Mouse (Mus musculus) c-Kit-negative CD71-positive TER-119-positive erythroid progenitor cells, embryonic 14.5 days (primary cell): ENCODE data around the gene Dcbld1.

Source experiments
- DNase-seq: peaks from one replicate; pipeline ENCODE4 v3.0.0-alpha.2; 2013; ENCODE audit warnings: low read depth, low spot score

The Dcbld1 gene

DNA sequence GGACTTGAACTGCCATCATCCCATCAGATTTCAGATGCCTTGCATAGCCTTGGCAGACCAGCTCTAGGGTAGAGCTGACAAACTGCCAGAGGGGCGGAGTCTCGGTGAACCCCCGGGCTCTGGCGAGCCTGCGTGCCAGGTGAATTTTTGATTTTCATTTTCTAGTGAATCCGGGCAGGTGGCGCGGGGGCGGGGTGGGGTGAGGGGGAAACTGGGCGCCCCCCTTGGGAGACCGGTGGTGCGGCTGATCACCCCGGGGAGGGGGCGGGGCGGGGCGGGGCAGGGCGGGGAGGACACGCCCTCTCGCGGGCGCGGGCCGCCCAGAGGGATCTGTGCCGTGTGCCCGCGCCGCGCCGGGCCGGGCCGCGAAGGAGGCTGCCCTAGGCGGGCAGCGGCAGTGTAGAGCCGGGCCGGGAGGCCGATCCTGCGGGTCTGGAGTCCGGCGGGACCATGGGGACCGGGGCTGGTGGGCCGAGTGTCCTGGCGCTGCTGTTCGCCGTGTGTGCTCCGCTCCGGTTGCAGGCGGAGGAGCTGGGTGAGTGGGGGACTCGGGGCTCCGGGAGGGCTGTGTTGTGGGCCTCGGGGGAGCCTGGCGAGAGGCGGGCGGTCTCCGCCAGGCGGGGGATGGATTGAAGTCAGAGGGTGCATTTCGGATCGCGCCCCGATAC, at the start of gene Dcbld1:
Gene Dcbld1 (plus strand): TSS at position 319 of the 668 bp plus-strand sequence.
- no peak for DNase-seq

DNA sequence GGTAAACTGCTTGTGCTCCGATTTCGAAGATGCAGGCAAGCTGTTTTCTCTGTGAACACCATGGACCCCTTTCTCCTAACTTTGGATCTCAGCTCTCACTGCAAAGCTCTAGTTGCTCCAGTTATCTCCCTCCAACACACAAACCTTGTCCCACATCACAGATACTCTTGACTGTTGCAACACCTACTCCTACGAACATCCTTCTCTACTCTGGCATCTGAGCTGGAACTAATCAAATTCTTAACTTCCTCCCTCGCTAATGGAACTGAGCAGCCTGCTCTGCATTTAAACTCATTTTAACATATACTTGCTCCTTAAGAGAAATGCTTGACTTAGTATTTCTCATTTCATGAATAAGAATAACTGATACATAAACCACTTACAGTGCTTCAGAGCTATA, 47.5 kb upstream of the Dcbld1 start:
- no peak for DNase-seq

DNA sequence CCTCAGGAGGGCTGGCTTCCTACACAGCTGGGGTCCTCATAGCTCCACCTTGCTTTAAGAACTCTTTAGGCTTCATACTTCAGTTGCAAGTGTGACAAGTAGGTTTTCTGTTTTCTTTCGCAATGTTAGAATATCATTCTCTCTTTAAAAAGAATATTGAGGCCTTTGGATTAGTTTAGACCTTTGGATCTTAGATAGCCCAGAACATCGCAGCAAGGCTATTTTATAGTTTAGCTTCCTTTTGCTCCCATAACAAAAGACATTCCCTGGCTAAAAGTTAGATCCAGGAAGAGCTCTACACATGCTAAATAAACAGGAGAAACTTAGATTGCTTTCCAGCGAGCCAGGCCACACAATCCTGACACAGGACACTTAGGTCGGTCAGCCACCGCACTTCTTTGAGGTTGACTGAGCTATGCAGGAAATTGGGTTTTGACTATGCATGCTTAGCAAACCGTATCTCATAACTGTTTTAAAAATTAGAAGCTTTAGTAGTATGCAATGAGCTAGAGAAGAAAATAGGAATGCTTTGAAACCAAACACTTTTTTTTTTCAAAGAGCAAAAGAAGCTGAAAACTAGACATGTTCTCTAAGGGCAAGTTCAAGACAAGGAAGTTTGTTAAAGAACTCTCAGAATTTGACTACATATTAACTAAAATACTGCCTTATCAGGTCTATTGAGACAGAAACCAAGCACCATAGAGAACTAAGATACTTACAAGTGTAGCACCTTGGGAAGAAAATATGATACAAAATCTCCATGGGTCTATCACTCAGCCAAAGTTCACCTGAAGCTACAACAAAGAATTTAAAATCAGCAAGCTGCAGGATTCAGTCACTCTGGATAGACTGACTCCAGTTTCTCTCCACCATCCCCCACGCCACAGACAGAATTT, 38.2 kb upstream of the Dcbld1 start, which contains the start of gene Ros1:
Gene Ros1 (minus strand): TSS at position 288 of the 896 bp plus-strand sequence.
- DNase-seq, result no peak

DNA sequence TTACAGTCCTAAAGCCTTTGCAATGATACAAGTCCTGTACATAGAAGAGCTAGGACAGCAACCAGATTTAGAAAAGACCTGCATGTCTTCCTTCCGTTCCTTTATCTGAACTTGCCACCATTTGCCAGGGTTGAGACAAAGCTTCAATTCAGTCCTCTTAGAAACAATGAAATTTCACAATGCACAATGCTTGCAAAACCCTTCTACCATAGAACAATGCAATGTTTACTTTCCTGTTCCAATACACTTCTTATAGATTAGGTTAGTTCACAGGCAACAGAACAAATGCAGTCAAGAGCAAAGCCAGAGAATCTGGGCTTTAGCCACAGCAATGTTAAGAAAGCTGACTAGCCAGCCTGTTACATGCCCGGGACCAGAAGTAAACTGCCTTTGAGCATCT, 29.4 kb upstream of the Dcbld1 start:
- no peak for DNase-seq

DNA sequence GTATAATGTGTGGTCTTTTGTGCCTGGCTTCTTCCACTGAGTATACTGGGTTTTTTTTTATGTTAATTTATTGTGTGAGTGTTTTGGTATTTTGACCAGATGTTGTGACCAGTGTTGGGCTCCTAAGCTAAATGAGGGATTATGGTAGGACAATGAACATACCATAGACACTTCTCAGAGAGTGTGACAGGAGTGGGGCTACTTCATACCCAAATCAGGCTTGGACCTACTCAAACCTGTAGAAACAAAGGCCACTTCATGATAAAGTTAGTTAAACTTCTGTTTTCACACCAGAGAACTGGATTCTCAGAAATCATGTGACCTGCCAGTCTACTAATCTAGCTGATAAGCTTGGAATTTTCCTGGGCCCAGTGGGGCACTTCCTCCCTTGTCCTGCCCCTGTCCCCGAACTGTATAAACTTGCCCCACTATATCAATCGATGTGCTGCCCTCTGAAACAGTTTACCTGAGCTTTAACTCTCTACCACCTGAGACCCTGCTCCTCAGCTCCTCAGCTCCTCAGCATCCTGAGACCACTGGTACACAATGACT, 18.1 kb upstream of the Dcbld1 start:
- no peak for DNase-seq

DNA sequence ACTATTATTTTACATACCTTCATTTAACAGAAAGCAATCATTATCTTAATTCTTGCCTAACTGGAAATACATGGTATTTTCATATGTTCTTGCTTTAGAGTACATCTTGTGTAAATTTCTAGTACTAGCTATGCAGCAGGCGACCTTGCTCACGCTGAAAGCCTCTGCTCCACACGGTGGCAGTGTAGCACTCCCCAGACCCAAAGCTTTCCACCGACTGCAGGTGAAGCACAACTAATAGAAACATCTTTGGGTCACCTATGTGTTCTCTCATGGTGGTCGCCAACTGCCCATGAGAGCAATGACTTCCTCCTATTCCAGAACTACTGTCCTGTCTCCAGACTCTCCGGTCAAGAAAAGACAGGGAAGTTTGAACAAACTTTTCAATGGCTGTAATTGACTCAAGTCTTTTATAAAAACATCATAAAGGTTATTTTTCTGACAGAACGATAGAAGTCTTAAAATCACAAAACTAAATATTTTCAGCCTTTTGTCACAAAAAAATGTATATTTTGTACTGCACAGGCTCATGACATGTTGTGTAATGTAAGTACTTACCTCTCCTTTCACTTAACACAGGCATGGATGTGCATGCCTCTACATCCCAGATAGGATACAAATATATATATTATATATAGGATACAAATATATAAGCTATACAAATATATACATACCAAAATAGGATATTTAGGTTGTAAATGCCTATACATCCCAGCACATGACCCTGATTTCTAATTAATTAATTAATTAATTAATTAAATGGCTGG, 16.4 kb upstream of the Dcbld1 start:
- no peak for DNase-seq

DNA sequence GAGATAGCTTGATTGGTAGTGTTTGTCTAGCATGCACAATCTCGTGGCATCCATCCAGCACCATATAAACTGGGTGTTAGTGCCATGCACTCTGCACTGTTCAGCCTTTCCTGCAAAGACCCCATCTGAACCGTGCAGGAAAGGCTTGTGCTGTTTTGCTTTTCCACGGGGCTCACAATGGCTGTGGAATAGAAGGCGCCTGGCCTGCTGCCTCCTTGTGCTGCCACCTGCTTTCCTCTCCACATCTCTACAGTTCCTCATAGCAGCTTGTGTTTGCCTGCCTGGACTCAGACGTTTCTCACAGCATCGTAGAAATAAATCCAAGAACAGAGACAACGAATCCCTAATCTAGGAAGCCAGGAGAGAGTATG, 15.9 kb upstream of the Dcbld1 start:
- no peak for DNase-seq

DNA sequence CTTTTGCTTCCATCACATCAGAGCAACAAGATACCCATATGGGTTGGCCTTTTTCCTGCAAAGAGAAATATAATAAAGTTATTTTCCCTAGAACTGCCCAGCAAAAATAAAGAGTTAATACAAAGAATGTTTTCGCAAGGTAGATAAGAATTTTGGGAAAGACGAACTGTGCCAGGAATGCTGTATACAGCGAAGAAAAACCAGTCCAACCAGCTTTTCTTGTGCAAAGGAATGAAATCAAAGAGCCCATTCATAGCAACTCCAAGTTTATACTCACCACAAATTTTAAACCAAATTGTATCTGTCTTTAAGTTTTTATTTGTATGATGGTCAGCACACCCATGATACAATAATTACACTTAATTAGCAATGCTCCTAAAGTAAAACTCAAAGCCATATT, 13.8 kb upstream of the Dcbld1 start:
- DNase-seq, result no peak

DNA sequence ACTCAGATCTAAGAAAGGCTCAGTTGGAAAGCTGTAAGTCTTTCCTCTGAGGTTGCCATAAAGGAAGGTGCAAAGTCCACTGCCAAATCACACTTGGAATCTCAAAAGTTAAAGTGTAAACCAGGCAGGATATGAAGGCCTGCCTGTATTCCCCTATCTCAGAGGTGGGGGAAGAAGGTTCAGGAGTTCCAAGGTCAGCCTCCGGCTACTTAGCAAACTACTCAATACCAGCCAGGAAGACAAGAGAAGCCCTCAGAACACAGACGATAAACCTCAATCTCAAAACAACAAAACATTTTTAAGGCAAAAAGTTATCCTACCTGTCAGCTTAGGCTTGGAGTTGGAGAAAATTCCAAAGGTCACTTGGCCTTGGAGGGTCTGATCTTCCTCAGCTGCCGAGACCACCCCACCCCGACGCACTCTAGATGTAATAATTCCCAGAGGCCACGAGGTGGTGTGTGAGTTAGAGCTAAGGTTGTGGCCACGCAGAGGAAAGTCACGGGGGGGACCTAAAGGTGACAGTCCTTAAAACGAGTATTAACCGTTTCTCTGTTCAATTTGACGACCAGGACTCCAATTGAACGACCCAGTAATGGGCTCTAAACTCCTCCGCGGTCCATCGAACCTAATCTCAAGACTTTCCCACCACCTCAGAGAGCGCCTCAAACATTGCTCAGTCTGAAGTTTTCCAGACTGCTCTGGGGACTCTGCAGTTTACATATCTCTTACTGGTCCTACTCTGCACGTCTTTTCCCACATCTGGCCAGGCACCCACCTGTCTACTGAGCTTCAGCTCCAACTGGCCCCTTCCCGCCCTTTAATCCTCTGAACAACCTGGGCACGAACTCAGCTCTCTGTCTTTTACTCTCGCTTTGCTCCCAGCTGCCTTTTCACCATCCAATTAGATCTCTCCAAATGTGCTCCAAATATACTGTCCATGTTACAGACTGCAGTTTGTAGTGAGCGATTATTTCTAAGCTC, 933 bp upstream of the Dcbld1 start:
- DNase-seq, result no peak

DNA sequence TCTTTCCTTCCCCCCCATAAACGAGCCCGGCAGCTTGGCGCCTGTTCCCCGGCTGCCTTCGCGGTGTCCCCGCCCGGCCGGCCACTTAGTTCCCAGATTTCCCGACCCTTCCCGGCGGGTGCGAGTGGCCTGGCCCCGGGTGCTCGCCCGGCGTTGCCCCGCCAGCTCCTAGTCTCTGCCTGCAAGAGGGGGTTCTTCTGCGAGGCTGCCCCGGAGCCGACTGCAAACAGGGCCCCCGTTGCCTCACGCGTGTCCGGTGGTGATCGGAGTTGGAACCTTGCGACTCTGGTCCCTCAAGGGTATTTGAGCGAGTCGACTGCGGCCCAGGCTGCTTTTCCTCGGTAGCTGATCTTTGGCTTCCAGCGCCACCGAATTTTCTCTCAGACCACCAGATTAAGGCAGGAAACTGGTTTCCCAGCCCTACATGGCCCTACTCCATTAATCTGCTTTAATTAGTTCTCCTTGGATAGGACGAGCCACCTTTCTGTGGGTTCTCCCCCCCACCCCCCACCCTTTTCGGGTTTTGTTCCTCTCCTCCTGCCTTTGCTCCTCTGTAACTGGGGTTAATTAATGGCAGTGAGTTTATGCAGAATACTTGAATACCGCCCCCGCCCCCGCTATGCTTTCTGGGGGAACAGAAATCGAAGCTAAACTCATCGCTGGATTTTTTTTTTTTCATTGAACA, 692 bp downstream of the Dcbld1 start:
- DNase-seq, result no peak

DNA sequence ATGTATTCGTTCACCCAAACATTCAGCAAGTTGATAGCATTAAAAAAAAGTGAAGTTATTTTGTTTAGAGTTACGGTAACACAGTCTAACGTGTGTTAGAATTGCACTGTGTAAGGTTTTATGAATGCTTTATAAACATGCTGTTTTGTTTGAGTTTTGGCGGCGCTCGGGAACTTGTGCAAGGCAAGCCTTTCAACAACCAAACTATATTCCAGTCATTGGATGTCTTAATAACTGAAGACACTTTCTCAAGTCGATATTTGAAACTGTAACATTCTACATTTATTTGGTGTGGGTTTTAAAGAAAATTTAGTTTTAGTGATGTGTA, 1.2 kb downstream of the Dcbld1 start:
- DNase-seq, result no peak

DNA sequence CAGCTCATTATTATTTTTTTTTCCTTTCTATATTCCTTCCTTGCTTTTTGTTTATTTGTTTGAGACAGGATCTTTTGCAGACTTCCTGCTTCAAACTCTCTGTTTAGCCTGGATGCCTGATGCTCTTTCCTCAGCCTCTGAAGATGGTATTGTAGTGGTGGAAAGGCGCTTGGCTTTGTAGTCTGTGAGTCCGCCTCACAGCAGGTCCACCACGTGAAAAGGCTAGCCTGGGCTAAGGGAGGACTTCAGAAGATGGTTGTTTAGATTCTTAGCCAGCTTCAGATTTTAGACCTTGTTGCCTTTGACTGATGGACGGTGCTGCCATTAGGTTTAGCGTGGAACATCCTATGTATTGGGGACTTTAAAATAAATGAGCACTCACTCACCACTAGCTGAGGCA, 2.0 kb downstream of the Dcbld1 start:
- DNase-seq, result no peak

DNA sequence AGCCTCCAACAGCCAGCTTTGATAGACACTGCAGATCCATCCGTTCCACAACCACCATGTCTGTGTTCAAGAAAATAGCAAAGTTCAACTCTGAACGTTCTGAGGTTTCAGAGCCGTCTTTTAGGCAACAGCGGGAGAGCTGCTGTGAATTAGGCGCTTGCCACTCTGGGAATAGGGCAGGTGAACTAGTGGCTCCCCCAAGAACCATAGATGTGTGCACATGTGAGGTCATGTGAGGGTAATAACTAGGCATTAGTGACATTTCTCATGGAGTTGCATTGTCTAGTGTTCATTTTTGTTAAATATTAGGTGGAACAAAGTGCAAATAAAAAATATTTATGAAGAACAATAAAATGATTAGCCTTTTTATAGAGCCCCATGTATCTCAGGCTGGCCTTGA, 8.6 kb downstream of the Dcbld1 start:
- DNase-seq, result no peak

DNA sequence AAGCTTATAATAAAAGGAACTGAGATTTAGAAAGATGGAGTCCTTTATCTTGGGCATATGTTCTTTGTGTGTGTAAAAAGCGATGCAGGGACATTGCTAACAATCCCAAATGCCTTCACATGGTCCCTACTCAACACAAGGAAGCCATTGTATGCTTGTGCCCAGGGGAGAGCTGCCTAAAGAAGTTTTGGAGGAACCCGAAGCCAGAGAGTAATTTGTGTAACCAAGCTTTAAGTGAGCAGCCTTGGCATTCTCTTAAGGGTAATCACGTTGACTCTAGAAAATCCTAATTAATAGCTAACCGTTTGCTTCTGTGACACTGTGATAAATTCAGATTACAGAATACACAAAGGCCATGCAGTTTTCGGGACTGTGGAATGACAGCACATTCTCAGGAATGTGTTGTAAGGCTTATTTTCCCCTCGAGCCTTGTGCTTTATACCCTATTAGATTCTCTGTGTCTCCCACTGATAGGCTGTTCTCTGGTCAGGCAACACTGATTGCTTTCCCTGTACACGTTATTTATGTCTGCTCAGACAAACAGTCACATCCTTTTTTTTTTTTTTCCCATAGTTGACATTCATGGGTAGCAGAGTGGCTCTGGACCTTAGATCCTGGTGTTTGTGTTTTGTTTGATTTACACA, 9.4 kb downstream of the Dcbld1 start:
- no peak for DNase-seq

DNA sequence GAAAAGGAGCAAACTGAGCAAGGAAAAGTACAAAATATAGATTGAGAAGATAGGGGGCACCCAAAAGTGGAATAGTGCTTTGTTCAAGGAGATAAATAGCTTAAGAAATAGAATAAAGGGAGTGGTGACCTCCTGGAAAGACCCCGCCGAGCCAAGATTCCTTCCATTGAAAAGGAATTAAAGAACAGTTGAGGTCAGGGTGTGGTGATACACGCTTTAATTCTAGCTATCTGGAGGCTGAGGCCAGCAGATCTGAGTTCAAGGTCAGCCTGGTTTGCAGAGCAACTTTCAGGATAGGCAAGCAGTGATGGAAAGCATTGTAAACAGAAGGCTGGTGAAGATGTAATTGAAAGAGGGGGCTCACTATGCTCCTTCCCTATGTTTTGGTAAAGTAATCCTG, 12.8 kb downstream of the Dcbld1 start:
- no peak for DNase-seq

DNA sequence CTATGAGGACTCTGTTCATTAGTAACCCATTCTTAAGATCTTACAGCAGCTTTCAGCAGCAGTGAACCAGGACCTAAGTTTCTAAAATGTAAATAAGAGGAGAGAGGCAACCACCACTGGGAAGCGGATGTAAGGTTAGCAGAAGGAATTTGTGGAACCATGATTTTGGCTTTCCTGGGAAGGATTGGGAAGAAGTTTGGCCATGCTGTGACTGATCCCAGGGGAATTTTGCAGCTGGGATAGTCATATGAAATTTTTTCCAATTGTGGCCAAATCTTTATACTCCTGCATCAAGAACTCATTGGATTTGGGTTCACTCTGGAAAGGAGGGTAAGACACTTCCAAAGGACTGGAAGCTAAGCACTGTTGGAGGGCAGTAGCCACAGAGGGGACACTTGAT, 18.8 kb downstream of the Dcbld1 start:
- no peak for DNase-seq

DNA sequence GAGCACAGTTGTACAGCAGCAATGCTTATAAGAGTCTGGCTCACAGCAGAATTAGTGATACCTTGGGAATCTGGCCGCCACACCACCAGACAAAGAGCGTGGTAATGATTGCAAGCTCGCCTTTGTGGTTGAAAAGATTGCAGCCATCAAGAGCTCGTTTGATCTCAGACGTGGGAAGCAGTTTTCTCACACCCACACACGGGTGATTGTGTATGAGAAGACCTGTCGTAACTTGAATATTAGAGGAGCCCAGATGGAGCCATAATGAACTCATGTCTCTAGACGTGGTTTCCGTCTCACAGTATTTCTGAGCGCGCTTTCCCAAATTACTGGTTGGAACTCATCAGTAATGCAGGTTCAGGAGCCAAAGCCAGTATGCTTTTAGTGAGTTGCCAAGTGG, 20.0 kb downstream of the Dcbld1 start:
- DNase-seq, result no peak

DNA sequence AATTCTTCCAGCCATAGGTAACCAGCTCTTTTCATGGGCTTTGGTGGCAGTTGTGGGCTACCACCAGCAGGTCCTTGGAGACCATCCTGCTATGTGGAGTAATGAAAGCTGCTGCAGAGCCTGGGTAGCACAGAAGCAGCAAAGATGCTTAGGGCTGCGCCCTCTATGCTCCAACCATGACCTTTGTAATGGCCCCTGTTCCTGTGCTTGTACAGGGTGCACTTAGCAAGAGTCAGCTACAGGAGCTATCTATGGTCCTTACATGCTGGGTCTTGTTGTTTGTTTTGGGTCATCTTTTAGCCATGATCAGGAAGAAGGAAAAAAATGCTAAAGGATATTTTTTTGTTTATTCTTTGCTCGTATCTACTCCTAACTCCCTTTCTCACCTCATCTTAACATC, 24.3 kb downstream of the Dcbld1 start:
- DNase-seq, result no peak

DNA sequence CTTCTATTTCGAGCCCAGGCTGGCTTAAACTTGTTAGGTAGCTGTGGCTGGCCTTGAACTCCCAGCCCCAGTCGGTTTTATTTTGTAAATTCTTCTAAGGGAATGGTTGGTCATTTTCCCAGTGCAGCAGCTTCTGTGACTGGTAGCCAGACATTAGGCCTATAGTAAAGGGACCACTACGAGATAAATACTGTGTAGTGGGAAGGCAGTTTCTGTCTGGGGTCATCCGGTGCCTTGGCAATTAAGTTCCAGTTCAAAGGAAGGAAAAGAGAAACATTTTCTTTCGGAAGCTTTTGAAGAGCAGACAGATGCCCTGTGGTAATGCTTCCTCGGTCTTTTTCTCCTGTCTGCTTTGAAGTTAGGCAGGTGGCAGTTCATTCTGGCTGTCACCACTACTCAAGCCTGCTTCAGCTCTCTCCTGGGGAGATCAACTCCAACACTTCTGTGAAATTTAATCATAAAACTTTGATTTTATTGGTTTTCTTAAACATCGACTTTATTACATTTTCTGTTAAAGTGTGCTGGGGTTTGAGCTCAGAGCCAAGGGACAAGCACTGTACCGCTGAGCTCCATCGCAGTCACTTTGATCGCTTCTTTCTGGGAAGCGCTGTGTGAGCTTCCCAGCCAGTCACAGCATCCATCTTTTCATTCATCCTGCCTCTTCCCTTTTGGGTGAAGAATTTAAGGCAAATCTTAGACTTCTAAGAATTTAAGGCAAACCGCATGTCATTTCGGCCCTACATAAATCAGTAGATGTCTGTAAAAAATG, 24.9 kb downstream of the Dcbld1 start:
- DNase-seq, result no peak
